Mouse (Mus musculus) heart, postnatal 10 days (tissue): ENCODE measurements around the gene Apobec1. TPM values are rescaled to one million over a fixed set of nuclear protein-coding genes. Genes with fewer than 3 reads are reported as not detected.
"Not testable (repeated sequence)": the region's sequence is repeated elsewhere in the genome, so short reads cannot be mapped to it uniquely, and the experiment has no call there.

Experiments used
- DNase-seq, 2 experiments: peaks; one replicate each; pipeline ENCODE4 v3.0.0; 2021
- intact Hi-C: fragments of 180-260 bp; cut with DNase I; formaldehyde crosslinking; loops from one replicate; pipeline ENCODE4 v1.15.1; 2025
- total RNA-seq, 2 experiments: library from RNA; stranded (reverse); gene quantifications; 2 replicates each; pipeline ENCODE4 v1.2.3; 2021

Apobec1 gene
- total RNA-seq, 2 experiments from 2014 or later: 6.4 to 6.9 TPM

- intact Hi-C loops: no loop called here
- no peak for DNase-seq
Measured at GRCm38 (mm10) chr6:122565070-122565784, 37.0 kb downstream of the Apobec1 start.

GRCm38 (mm10) chr6:122562463-122562862, 39.8 kb downstream of the Apobec1 start:
- DNase-seq: peak; percentile 67 to 80
- intact Hi-C loops: loop anchor here (2.0 kb wide), 2 partner anchors 66 to 160 kb away; no protein-coding TSS in a partner anchor

GRCm38 (mm10) chr6:122561005-122561404, 41.2 kb downstream of the Apobec1 start:
- intact Hi-C loops: no loop called here

GRCm38 (mm10) chr6:122560427-122560826, 41.8 kb downstream of the Apobec1 start:
- intact Hi-C loops: no loop called here
- peak; percentile 69 to 82 for DNase-seq

More at GRCm38 (mm10) chr6:122561005-122561404, 41.2 kb downstream of the Apobec1 start:
- DNase-seq: no peak

GRCm38 (mm10) chr6:122556959-122557561, 45.2 kb downstream of the Apobec1 start:
- intact Hi-C loops: no loop called here
- peak; percentile 66 to 84 for DNase-seq

- DNase-seq: no peak
Measured at GRCm38 (mm10) chr6:122555266-122555665, 47.0 kb downstream of the Apobec1 start.

GRCm38 (mm10) chr6:122554102-122554501, 48.1 kb downstream of the Apobec1 start:
- intact Hi-C loops: no loop called here
- no peak for DNase-seq

More at GRCm38 (mm10) chr6:122555266-122555665, 47.0 kb downstream of the Apobec1 start:
- intact Hi-C loops: no loop called here

- intact Hi-C loops: no loop called here
Measured at GRCm38 (mm10) chr6:122553606-122554005, 48.6 kb downstream of the Apobec1 start, which contains the start of gene Aicda. Gene Aicda (plus strand): TSS chr6:122553801.

GRCm38 (mm10) chr6:122545948-122546347, 56.3 kb downstream of the Apobec1 start:
- intact Hi-C loops: no loop called here
- no peak for DNase-seq

More at GRCm38 (mm10) chr6:122553606-122554005, 48.6 kb downstream of the Apobec1 start, which contains the start of gene Aicda:
- no peak for DNase-seq

- intact Hi-C loops: no loop called here
- no peak for DNase-seq
Measured at GRCm38 (mm10) chr6:122545289-122545882, 56.9 kb downstream of the Apobec1 start.

- DNase-seq: no peak
- intact Hi-C loops: no loop called here
Measured at GRCm38 (mm10) chr6:122544672-122545071, 57.6 kb downstream of the Apobec1 start.

- intact Hi-C loops: no loop called here
- no peak for DNase-seq
Measured at GRCm38 (mm10) chr6:122543574-122543973, 58.7 kb downstream of the Apobec1 start.

GRCm38 (mm10) chr6:122542459-122542858, 59.8 kb downstream of the Apobec1 start:
- intact Hi-C loops, DNase-seq: not testable (repeated sequence)

GRCm38 (mm10) chr6:122539564-122539963, 62.7 kb downstream of the Apobec1 start:
- DNase-seq: no peak
- intact Hi-C loops: no loop called here

- DNase-seq: no peak
- intact Hi-C loops: no loop called here
Measured at GRCm38 (mm10) chr6:122534032-122534431, 68.2 kb downstream of the Apobec1 start.

GRCm38 (mm10) chr6:122532883-122533302, 69.4 kb downstream of the Apobec1 start:
- intact Hi-C loops: no loop called here
- DNase-seq: no peak

- intact Hi-C loops: no loop called here
- DNase-seq: no peak
Measured at GRCm38 (mm10) chr6:122531466-122532174, 70.6 kb downstream of the Apobec1 start.

GRCm38 (mm10) chr6:122528136-122528535, 74.1 kb downstream of the Apobec1 start:
- no peak for DNase-seq
- intact Hi-C loops: no loop called here
